Mouse (Mus musculus): ENCODE results near the gene 4933406M09Rik. TPM values are rescaled to one million over a fixed set of nuclear protein-coding genes. Genes with fewer than 3 reads are reported as not detected.
A peak's percentile ranks its signal among the peaks of the same experiment; 100 is the strongest.

4933406M09Rik gene
- polyA plus RNA-seq, 1 experiment, result not detected

DNA sequence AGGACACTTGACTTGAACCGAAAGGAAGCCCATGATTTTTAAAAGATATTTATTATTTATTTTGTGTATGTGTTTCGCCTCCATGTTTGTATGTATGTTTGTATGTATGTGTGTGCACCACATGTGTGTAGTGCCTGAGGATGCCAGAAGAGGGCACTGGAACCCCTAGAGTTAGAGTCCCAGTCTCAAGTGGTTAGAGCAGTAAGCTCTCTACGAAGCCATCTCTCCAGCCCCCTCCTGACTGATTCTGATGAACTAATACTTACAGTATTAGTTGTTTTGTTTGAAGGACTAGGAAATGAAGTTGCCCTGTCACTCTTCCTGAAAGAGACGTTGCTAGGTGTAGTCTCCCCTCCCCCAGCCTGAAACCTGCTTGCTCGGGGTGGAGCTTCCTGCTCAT is 14.0 kb downstream of the 4933406M09Rik start:
- Histone ChIP-seq H3K27ac (ENCODE audit: insufficient read depth, low read depth, low read length) (no peak overlapping the region), H3K4me1 (ENCODE audit: control insufficient read depth, insufficient read depth, low read length) (no peaks in the 10 kb centered on the region), H3K4me3 (ENCODE audit: insufficient read depth, low read depth, low read length) (no peak overlapping the region)
- TF ChIP-seq POLR2A (IDR thresholded peaks at IDR 0.05; ENCODE audit: insufficient read depth, low read depth, low read length), result no peak
- no peak for TF ChIP-seq CTCF (IDR thresholded peaks at IDR 0.05; ENCODE audit: insufficient read depth, low read depth, low read length)
- 60% methylated on average over 5 of the region's 5 CpGs for WGBS

- no peak within 1 kb of the TSS for H3K27ac ChIP-seq (ENCODE audit: insufficient read depth, low read depth, low read length)
- peaks cover 9% of the 10 kb centered on the region for H3K4me1 ChIP-seq (ENCODE audit: control insufficient read depth, insufficient read depth, low read length)
- peak within 1 kb of the TSS; percentile 59 for H3K4me3 ChIP-seq (ENCODE audit: insufficient read depth, low read depth, low read length)
- TF ChIP-seq CTCF (IDR thresholded peaks at IDR 0.05; ENCODE audit: insufficient read depth, low read depth, low read length), result no peak
- TF ChIP-seq POLR2A (IDR thresholded peaks at IDR 0.05; ENCODE audit: insufficient read depth, low read depth, low read length), result peak; percentile 26; the same call in 1 of the 2 replicates
- 2% methylated on average over 43 of the region's 43 CpGs for WGBS
Measured at GRCm38 (mm10) chr1:134405509-134406413, 20.0 kb downstream of the 4933406M09Rik start, which contains the start of gene Cyb5r1. Gene Cyb5r1 (plus strand): TSS chr1:134405559.

GRCm38 (mm10) chr1:134406414-134406771 is 20.7 kb downstream of the 4933406M09Rik start:
- Histone ChIP-seq H3K27ac (ENCODE audit: insufficient read depth, low read depth, low read length) (no peak overlapping the region), H3K4me3 (ENCODE audit: insufficient read depth, low read depth, low read length) (peak overlapping the region; percentile 59), H3K4me1 (ENCODE audit: control insufficient read depth, insufficient read depth, low read length) (peaks cover 9% of the 10 kb centered on the region)
- 36% methylated on average over 8 of the region's 8 CpGs for WGBS
- no peak for TF ChIP-seq POLR2A (IDR thresholded peaks at IDR 0.05; ENCODE audit: insufficient read depth, low read depth, low read length)
- TF ChIP-seq CTCF (IDR thresholded peaks at IDR 0.05; ENCODE audit: insufficient read depth, low read depth, low read length), result no peak

DNA sequence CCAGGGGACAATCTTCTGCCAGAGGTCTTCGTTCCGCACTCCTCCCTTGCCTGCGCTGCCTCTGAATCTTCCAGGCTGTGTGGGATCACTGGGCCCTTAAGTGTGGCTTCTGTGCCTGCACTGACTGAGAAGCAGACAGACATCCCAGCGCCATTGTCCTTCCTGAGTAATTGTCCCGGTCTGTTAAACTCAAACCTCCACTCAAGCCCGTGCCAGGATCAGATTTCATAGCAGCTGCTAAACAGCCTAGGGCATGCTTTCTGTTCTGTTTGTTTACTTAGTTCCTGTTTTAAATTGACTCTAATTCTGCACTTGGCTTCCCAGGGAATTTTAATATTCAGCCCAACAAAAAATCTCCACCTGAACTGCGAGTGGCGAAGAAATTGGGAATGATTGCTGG is 22.3 kb downstream of the 4933406M09Rik start:
- Histone ChIP-seq H3K27ac (ENCODE audit: insufficient read depth, low read depth, low read length) (no peak overlapping the region), H3K4me3 (ENCODE audit: insufficient read depth, low read depth, low read length) (no peak overlapping the region), H3K4me1 (ENCODE audit: control insufficient read depth, insufficient read depth, low read length) (peaks cover 9% of the 10 kb centered on the region)
- 88% methylated on average over 8 of the region's 8 CpGs for WGBS
- TF ChIP-seq POLR2A (IDR thresholded peaks at IDR 0.05; ENCODE audit: insufficient read depth, low read depth, low read length) (no peak), CTCF (IDR thresholded peaks at IDR 0.05; ENCODE audit: insufficient read depth, low read depth, low read length) (no peak)

GRCm38 (mm10) chr1:134411706-134412629 is 26.2 kb downstream of the 4933406M09Rik start:
- no peak overlapping the region for H3K4me3 ChIP-seq (ENCODE audit: insufficient read depth, low read depth, low read length)
- TF ChIP-seq POLR2A (IDR thresholded peaks at IDR 0.05; ENCODE audit: insufficient read depth, low read depth, low read length) (no peak), CTCF (IDR thresholded peaks at IDR 0.05; ENCODE audit: insufficient read depth, low read depth, low read length) (no peak)
- WGBS, result 95% methylated on average over 9 of the region's 9 CpGs
- no peak overlapping the region for H3K27ac ChIP-seq (ENCODE audit: insufficient read depth, low read depth, low read length)
- peaks cover under 1% of the 10 kb centered on the region; the same call in 1 of the 2 replicates for H3K4me1 ChIP-seq (ENCODE audit: control insufficient read depth, insufficient read depth, low read length)

GRCm38 (mm10) chr1:134414038-134414437 is 28.3 kb downstream of the 4933406M09Rik start:
- H3K27ac ChIP-seq (ENCODE audit: insufficient read depth, low read depth, low read length), result no peak overlapping the region
- H3K4me1 ChIP-seq (ENCODE audit: control insufficient read depth, insufficient read depth, low read length), result peaks cover 4% of the 10 kb centered on the region
- 61% methylated on average over 2 of the region's 2 CpGs for WGBS
- no peak for TF ChIP-seq POLR2A (IDR thresholded peaks at IDR 0.05; ENCODE audit: insufficient read depth, low read depth, low read length)
- TF ChIP-seq CTCF (IDR thresholded peaks at IDR 0.05; ENCODE audit: insufficient read depth, low read depth, low read length), result no peak
- no peak overlapping the region for H3K4me3 ChIP-seq (ENCODE audit: insufficient read depth, low read depth, low read length)

- TF ChIP-seq CTCF (IDR thresholded peaks at IDR 0.05; ENCODE audit: insufficient read depth, low read depth, low read length) (no peak), POLR2A (IDR thresholded peaks at IDR 0.05; ENCODE audit: insufficient read depth, low read depth, low read length) (no peak)
- Histone ChIP-seq H3K4me3 (ENCODE audit: insufficient read depth, low read depth, low read length) (peak overlapping the region; percentile 89), H3K27ac (ENCODE audit: insufficient read depth, low read depth, low read length) (peak overlapping the region; percentile 50), H3K4me1 (ENCODE audit: control insufficient read depth, insufficient read depth, low read length) (peaks cover 4% of the 10 kb centered on the region)
- 10% methylated on average over 11 of the region's 11 CpGs for WGBS
Measured at GRCm38 (mm10) chr1:134414501-134415167, 28.9 kb downstream of the 4933406M09Rik start.

- H3K27ac ChIP-seq (ENCODE audit: insufficient read depth, low read depth, low read length), result peak within 1 kb of the TSS; percentile 50
- under 1% methylated on average over 77 of the region's 77 CpGs for WGBS
- TF ChIP-seq POLR2A (IDR thresholded peaks at IDR 0.05; ENCODE audit: insufficient read depth, low read depth, low read length) (peak; percentile 51), CTCF (IDR thresholded peaks at IDR 0.05; ENCODE audit: insufficient read depth, low read depth, low read length) (no peak)
- H3K4me3 ChIP-seq (ENCODE audit: insufficient read depth, low read depth, low read length), result peak within 1 kb of the TSS; percentile 89
- peaks cover 4% of the 10 kb centered on the region for H3K4me1 ChIP-seq (ENCODE audit: control insufficient read depth, insufficient read depth, low read length)
Measured at GRCm38 (mm10) chr1:134415168-134415831, 29.6 kb downstream of the 4933406M09Rik start, which contains the start of gene Adipor1. Gene Adipor1 (plus strand): TSS chr1:134415378.

All from olfactory bulb, adult 2 months (tissue).